Mouse (Mus musculus) embryonic facial prominence, embryonic 15.5 days (tissue): ENCODE data around the gene Prr5l. TPM values are rescaled to one million over a fixed set of nuclear protein-coding genes. Genes with fewer than 3 reads are reported as not detected.
A peak's percentile ranks its signal among the peaks of the same experiment; 100 is the strongest.

Experiments used
- ATAC-seq: fragments of 200-750 bp; cut with Nextera tagmentation; 2 replicates; pipeline ENCODE4 v1.8.0; 2017; ENCODE audit warnings: low read depth, moderate TSS enrichment; ENCODE audit not compliant: insufficient number of reproducible peaks, low FRiP score, low TSS enrichment
- H3K27ac ChIP-seq: fragments of 300-500 bp; sonication (generic); replicated peaks from 2 replicates; pipeline ENCODE4 v1.5.1; 2015; ENCODE audit warnings: mild to moderate bottlenecking, inconsistent platforms
- H3K27me3 ChIP-seq: fragments of 300-500 bp; sonication (generic); 2 replicates; pipeline ENCODE4 v1.6.1; 2015; ENCODE audit warnings: inconsistent platforms
- H3K36me3 ChIP-seq: fragments of 300-500 bp; sonication (generic); 2 replicates; pipeline ENCODE4 v1.6.1; 2015; ENCODE audit warnings: mild to moderate bottlenecking, inconsistent platforms
- H3K4me1 ChIP-seq: fragments of 300-500 bp; sonication (generic); 2 replicates; pipeline ENCODE4 v1.6.1; 2015; ENCODE audit warnings: inconsistent platforms
- H3K4me2 ChIP-seq: fragments of 300-500 bp; sonication (generic); replicated peaks from 2 replicates; pipeline ENCODE4 v1.6.1; 2015; ENCODE audit warnings: mild to moderate bottlenecking, inconsistent platforms
- H3K4me3 ChIP-seq: fragments of 300-500 bp; sonication (generic); replicated peaks from 2 replicates; pipeline ENCODE4 v1.5.1; 2015; ENCODE audit warnings: mild to moderate bottlenecking, inconsistent platforms
- H3K9ac ChIP-seq: fragments of 300-500 bp; sonication (generic); 2 replicates; pipeline ENCODE4 v1.6.1; 2015; ENCODE audit warnings: inconsistent platforms
- H3K9me3 ChIP-seq: fragments of 300-500 bp; sonication (generic); replicated peaks from 2 replicates; pipeline ENCODE4 v1.6.1; 2016; ENCODE audit warnings: inconsistent platforms
- WGBS: fragments of 180-500 bp; shearing (Covaris S2); methylation state at CpG from one replicate; pipeline ENCODE4 v1.1.7; 2015; 5-methylcytosine and 5-hydroxymethylcytosine counted together
- polyA plus RNA-seq: library from polyadenylated mRNA; unstranded; fragments of >200 nt; fragmentation: Nextera tagmentation; extraction: Ambion mirVana; gene quantifications from 2 replicates; pipeline ENCODE4 v1.2.1, GENCODE M21; 2015

Gene Prr5l
- polyA plus RNA-seq, 1 experiment from 2014 or later, result 24.4 TPM

GRCm38 (mm10) chr2:101797166-101797900 is 85.5 kb downstream of the Prr5l start:
- H3K36me3 ChIP-seq, result no peaks in the 10 kb centered on the region
- peak overlapping the region; percentile 90 for H3K27ac ChIP-seq
- no peaks in the 10 kb centered on the region for H3K9me3 ChIP-seq
- ATAC-seq, result peak; percentile 68; the same call in 1 of the 2 replicates
- peaks cover 22% of the 10 kb centered on the region for H3K4me1 ChIP-seq
- no peaks in the 10 kb centered on the region for H3K27me3 ChIP-seq
- WGBS, result under 1% methylated on average over 48 of the region's 49 CpGs
- H3K9ac ChIP-seq, result peak overlapping the region; percentile 56
- peak overlapping the region; percentile 66 for H3K4me3 ChIP-seq
- peak overlapping the region; percentile 98 for H3K4me2 ChIP-seq

- no peaks in the 10 kb centered on the region for H3K9me3 ChIP-seq
- no peaks in the 10 kb centered on the region for H3K36me3 ChIP-seq
- H3K27me3 ChIP-seq, result no peaks in the 10 kb centered on the region
- peak overlapping the region; percentile 66 for H3K4me3 ChIP-seq
- peak; percentile 76 for ATAC-seq
- H3K27ac ChIP-seq, result peak overlapping the region; percentile 90
- H3K4me2 ChIP-seq, result peak overlapping the region; percentile 98
- peaks cover 22% of the 10 kb centered on the region for H3K4me1 ChIP-seq
- peak overlapping the region; percentile 56 for H3K9ac ChIP-seq
- WGBS, result under 1% methylated on average over 55 of the region's 55 CpGs
Measured at GRCm38 (mm10) chr2:101796287-101797115, 86.3 kb downstream of the Prr5l start.

- WGBS, result 62% methylated on average over 4 of the region's 4 CpGs
Measured at GRCm38 (mm10) chr2:101792130-101792529, 90.7 kb downstream of the Prr5l start.

GRCm38 (mm10) chr2:101783255-101783654 is 99.6 kb downstream of the Prr5l start:
- no peak for ATAC-seq
- Histone ChIP-seq H3K27ac (no peak overlapping the region), H3K27me3 (no peaks in the 10 kb centered on the region), H3K9me3 (no peaks in the 10 kb centered on the region), H3K4me2 (no peak overlapping the region), H3K4me1 (no peaks in the 10 kb centered on the region), H3K9ac (no peak overlapping the region), H3K36me3 (no peaks in the 10 kb centered on the region), H3K4me3 (no peak overlapping the region)
- 66% methylated on average over 5 of the region's 5 CpGs for WGBS

More at GRCm38 (mm10) chr2:101792130-101792529, 90.7 kb downstream of the Prr5l start:
- Histone ChIP-seq H3K9ac (no peak overlapping the region), H3K27ac (no peak overlapping the region; the same call in 1 of the 2 replicates), H3K4me2 (no peak overlapping the region), H3K4me3 (no peak overlapping the region), H3K4me1 (peaks cover 22% of the 10 kb centered on the region), H3K27me3 (no peaks in the 10 kb centered on the region), H3K36me3 (no peaks in the 10 kb centered on the region), H3K9me3 (no peaks in the 10 kb centered on the region)
- no peak for ATAC-seq

- no peak overlapping the region for H3K27ac ChIP-seq
- H3K4me1 ChIP-seq, result no peaks in the 10 kb centered on the region
- H3K36me3 ChIP-seq, result no peaks in the 10 kb centered on the region
- H3K9me3 ChIP-seq, result no peaks in the 10 kb centered on the region
- H3K4me3 ChIP-seq, result no peak overlapping the region
- no peak for ATAC-seq
- H3K27me3 ChIP-seq, result no peaks in the 10 kb centered on the region
- H3K9ac ChIP-seq, result no peak overlapping the region
- WGBS, result 70% methylated on average over 4 of the region's 4 CpGs
- H3K4me2 ChIP-seq, result no peak overlapping the region
Measured at GRCm38 (mm10) chr2:101781357-101781777, 101.5 kb downstream of the Prr5l start.

GRCm38 (mm10) chr2:101778080-101778479 is 104.7 kb downstream of the Prr5l start:
- no peak for ATAC-seq
- Histone ChIP-seq H3K27ac (no peak overlapping the region), H3K9me3 (no peaks in the 10 kb centered on the region), H3K4me3 (no peak overlapping the region), H3K9ac (no peak overlapping the region), H3K4me1 (no peaks in the 10 kb centered on the region), H3K36me3 (no peaks in the 10 kb centered on the region), H3K4me2 (no peak overlapping the region), H3K27me3 (no peaks in the 10 kb centered on the region)
- 87% methylated on average over 6 of the region's 6 CpGs for WGBS

- H3K4me3 ChIP-seq, result no peak overlapping the region
- H3K9me3 ChIP-seq, result no peaks in the 10 kb centered on the region
- no peaks in the 10 kb centered on the region for H3K27me3 ChIP-seq
- H3K36me3 ChIP-seq, result no peaks in the 10 kb centered on the region
- H3K4me2 ChIP-seq, result no peak overlapping the region
- H3K27ac ChIP-seq, result peak overlapping the region; percentile 63
- no peak overlapping the region for H3K9ac ChIP-seq
- 88% methylated on average over 5 of the region's 5 CpGs for WGBS
- ATAC-seq, result no peak
- peaks cover 22% of the 10 kb centered on the region; the same call in 1 of the 2 replicates for H3K4me1 ChIP-seq
Measured at GRCm38 (mm10) chr2:101763503-101763902, 119.3 kb downstream of the Prr5l start.

GRCm38 (mm10) chr2:101762955-101763386 is 119.9 kb downstream of the Prr5l start:
- H3K27ac ChIP-seq, result peak overlapping the region; percentile 63
- 37% methylated on average over 4 of the region's 4 CpGs for WGBS

GRCm38 (mm10) chr2:101762405-101762804 is 120.4 kb downstream of the Prr5l start:
- no peak overlapping the region for H3K9ac ChIP-seq
- H3K36me3 ChIP-seq, result no peaks in the 10 kb centered on the region
- 52% methylated on average over 10 of the region's 10 CpGs for WGBS
- ATAC-seq, result peak; percentile 65
- peaks cover 24% of the 10 kb centered on the region; the same call in 1 of the 2 replicates for H3K4me1 ChIP-seq
- H3K4me3 ChIP-seq, result no peak overlapping the region
- H3K4me2 ChIP-seq, result no peak overlapping the region
- no peaks in the 10 kb centered on the region for H3K9me3 ChIP-seq
- H3K27ac ChIP-seq, result peak overlapping the region; percentile 63
- no peaks in the 10 kb centered on the region for H3K27me3 ChIP-seq

More at GRCm38 (mm10) chr2:101762955-101763386, 119.9 kb downstream of the Prr5l start:
- Histone ChIP-seq H3K36me3 (no peaks in the 10 kb centered on the region), H3K4me1 (peaks cover 22% of the 10 kb centered on the region; the same call in 1 of the 2 replicates), H3K4me2 (no peak overlapping the region), H3K27me3 (no peaks in the 10 kb centered on the region), H3K9ac (no peak overlapping the region), H3K9me3 (no peaks in the 10 kb centered on the region), H3K4me3 (no peak overlapping the region)
- ATAC-seq, result peak; percentile 74

GRCm38 (mm10) chr2:101761898-101762297 is 120.9 kb downstream of the Prr5l start:
- H3K27ac ChIP-seq, result no peak overlapping the region
- no peak for ATAC-seq
- H3K9ac ChIP-seq, result no peak overlapping the region
- no peak overlapping the region for H3K4me2 ChIP-seq
- no peak overlapping the region for H3K4me3 ChIP-seq
- no peaks in the 10 kb centered on the region for H3K9me3 ChIP-seq
- peaks cover 24% of the 10 kb centered on the region; the same call in 1 of the 2 replicates for H3K4me1 ChIP-seq
- 77% methylated on average over 1 of the region's 1 CpGs for WGBS
- H3K27me3 ChIP-seq, result no peaks in the 10 kb centered on the region
- no peaks in the 10 kb centered on the region for H3K36me3 ChIP-seq
